Mouse (Mus musculus): ENCODE measurements around the gene Ppbp. TPM values are rescaled to one million over a fixed set of nuclear protein-coding genes. Genes with fewer than 3 reads are reported as not detected.

Gene Ppbp
- polyA plus RNA-seq, 1 experiment from 2014 or later, result 13.4 TPM

- H3K36me3 ChIP-seq, result no peaks in the 10 kb centered on the region
- H3K27me3 ChIP-seq (ENCODE audit: insufficient read depth, poor library complexity, severe bottlenecking), result peaks cover 8% of the 10 kb centered on the region; the same call in 1 of the 2 replicates
- DNase-seq (ENCODE audit: low spot score), result no peak
- 57% methylated on average over 8 of the region's 8 CpGs for WGBS
- H3K4me1 ChIP-seq, result no peaks in the 10 kb centered on the region
- H3K4me3 ChIP-seq, result no peak overlapping the region
- H3K9me3 ChIP-seq, result no peaks in the 10 kb centered on the region
- H3K27ac ChIP-seq, result no peak overlapping the region
Measured at GRCm38 (mm10) chr5:90765821-90766606, 2.3 kb upstream of the Ppbp start.

GRCm38 (mm10) chr5:90771369-90771768 is 3.1 kb downstream of the Ppbp start:
- DNase-seq (ENCODE audit: low spot score), result no peak
- 78% methylated on average over 3 of the region's 3 CpGs for WGBS
- H3K9me3 ChIP-seq, result no peaks in the 10 kb centered on the region
- H3K4me3 ChIP-seq, result no peak overlapping the region
- H3K27ac ChIP-seq, result no peak overlapping the region
- H3K36me3 ChIP-seq, result no peaks in the 10 kb centered on the region
- H3K4me1 ChIP-seq, result no peaks in the 10 kb centered on the region
- no peaks in the 10 kb centered on the region; the same call in 1 of the 2 replicates for H3K27me3 ChIP-seq (ENCODE audit: insufficient read depth, poor library complexity, severe bottlenecking)

GRCm38 (mm10) chr5:90771880-90772653 is 3.7 kb downstream of the Ppbp start, which contains the start of gene Pf4:
TSS of gene Pf4 (plus strand) at chr5:90772435.
- H3K27me3 ChIP-seq (ENCODE audit: insufficient read depth, poor library complexity, severe bottlenecking), result no peaks in the 10 kb centered on the region; the same call in 1 of the 2 replicates
- no peak for DNase-seq (ENCODE audit: low spot score)
- H3K9me3 ChIP-seq, result no peaks in the 10 kb centered on the region
- 59% methylated on average over 16 of the region's 16 CpGs for WGBS
- no peaks in the 10 kb centered on the region for H3K4me1 ChIP-seq
- no peak within 1 kb of the TSS for H3K4me3 ChIP-seq
- H3K27ac ChIP-seq, result no peak within 1 kb of the TSS
- H3K36me3 ChIP-seq, result no peaks in the 10 kb centered on the region

GRCm38 (mm10) chr5:90775562-90775961 is 7.2 kb downstream of the Ppbp start:
- 68% methylated on average over 5 of the region's 5 CpGs for WGBS
- no peaks in the 10 kb centered on the region for H3K9me3 ChIP-seq
- no peak overlapping the region for H3K4me3 ChIP-seq
- H3K36me3 ChIP-seq, result no peaks in the 10 kb centered on the region
- H3K27me3 ChIP-seq (ENCODE audit: insufficient read depth, poor library complexity, severe bottlenecking), result no peaks in the 10 kb centered on the region
- DNase-seq (ENCODE audit: low spot score), result no peak
- H3K27ac ChIP-seq, result no peak overlapping the region
- H3K4me1 ChIP-seq, result no peaks in the 10 kb centered on the region

GRCm38 (mm10) chr5:90777621-90778020 is 9.3 kb downstream of the Ppbp start:
- H3K36me3 ChIP-seq, result no peaks in the 10 kb centered on the region
- no peaks in the 10 kb centered on the region for H3K27me3 ChIP-seq (ENCODE audit: insufficient read depth, poor library complexity, severe bottlenecking)
- no peak overlapping the region for H3K4me3 ChIP-seq
- 86% methylated on average over 10 of the region's 10 CpGs for WGBS
- DNase-seq (ENCODE audit: low spot score), result no peak
- no peaks in the 10 kb centered on the region for H3K9me3 ChIP-seq
- H3K4me1 ChIP-seq, result no peaks in the 10 kb centered on the region
- H3K27ac ChIP-seq, result no peak overlapping the region

- no peaks in the 10 kb centered on the region for H3K27me3 ChIP-seq (ENCODE audit: insufficient read depth, poor library complexity, severe bottlenecking)
- no peaks in the 10 kb centered on the region for H3K9me3 ChIP-seq
- DNase-seq (ENCODE audit: low spot score), result no peak
- H3K4me1 ChIP-seq, result no peaks in the 10 kb centered on the region
- 77% methylated on average over 6 of the region's 6 CpGs for whole genome bisulfite sequencing
- H3K36me3 ChIP-seq, result no peaks in the 10 kb centered on the region
- no peak overlapping the region for H3K27ac ChIP-seq
- no peak overlapping the region for H3K4me3 ChIP-seq
Measured at GRCm38 (mm10) chr5:90778856-90779255, 10.5 kb downstream of the Ppbp start.

GRCm38 (mm10) chr5:90783697-90784096 is 15.4 kb downstream of the Ppbp start:
- Histone ChIP-seq H3K4me1 (peaks cover 6% of the 10 kb centered on the region; the same call in 1 of the 2 replicates), H3K4me3 (no peak overlapping the region), H3K36me3 (no peaks in the 10 kb centered on the region), H3K27ac (no peak overlapping the region), H3K9me3 (no peaks in the 10 kb centered on the region), H3K27me3 (ENCODE audit: insufficient read depth, poor library complexity, severe bottlenecking) (no peaks in the 10 kb centered on the region)
- no peak for DNase-seq (ENCODE audit: low spot score)
- 82% methylated on average over 3 of the region's 3 CpGs for WGBS

GRCm38 (mm10) chr5:90785659-90786588 is 17.6 kb downstream of the Ppbp start, which contains the start of gene Cxcl3:
TSS of gene Cxcl3 (plus strand) at chr5:90786103.
- Histone ChIP-seq H3K27me3 (ENCODE audit: insufficient read depth, poor library complexity, severe bottlenecking) (no peaks in the 10 kb centered on the region), H3K36me3 (no peaks in the 10 kb centered on the region), H3K4me3 (peak within 1 kb of the TSS; percentile 60), H3K27ac (no peak within 1 kb of the TSS), H3K4me1 (peaks cover 6% of the 10 kb centered on the region; the same call in 1 of the 2 replicates), H3K9me3 (no peaks in the 10 kb centered on the region)
- DNase-seq (ENCODE audit: low spot score), result no peak
- WGBS, result 17% methylated on average over 26 of the region's 26 CpGs

GRCm38 (mm10) chr5:90788114-90788513 is 19.8 kb downstream of the Ppbp start:
- Histone ChIP-seq H3K27me3 (ENCODE audit: insufficient read depth, poor library complexity, severe bottlenecking) (no peaks in the 10 kb centered on the region), H3K36me3 (no peaks in the 10 kb centered on the region), H3K9me3 (no peaks in the 10 kb centered on the region), H3K4me3 (no peak overlapping the region), H3K27ac (no peak overlapping the region), H3K4me1 (peaks cover 6% of the 10 kb centered on the region; the same call in 1 of the 2 replicates)
- 72% methylated on average over 4 of the region's 4 CpGs for WGBS
- DNase-seq (ENCODE audit: low spot score), result no peak

GRCm38 (mm10) chr5:90789306-90790073 is 21.2 kb downstream of the Ppbp start:
- Histone ChIP-seq H3K4me3 (no peak overlapping the region), H3K27me3 (ENCODE audit: insufficient read depth, poor library complexity, severe bottlenecking) (no peaks in the 10 kb centered on the region), H3K9me3 (no peaks in the 10 kb centered on the region), H3K36me3 (no peaks in the 10 kb centered on the region), H3K4me1 (peaks cover 6% of the 10 kb centered on the region; the same call in 1 of the 2 replicates), H3K27ac (no peak overlapping the region)
- no peak for DNase-seq (ENCODE audit: low spot score)
- WGBS, result 73% methylated on average over 11 of the region's 11 CpGs

- Histone ChIP-seq H3K9me3 (no peaks in the 10 kb centered on the region), H3K36me3 (no peaks in the 10 kb centered on the region), H3K27me3 (ENCODE audit: insufficient read depth, poor library complexity, severe bottlenecking) (no peaks in the 10 kb centered on the region), H3K27ac (no peak overlapping the region), H3K4me3 (no peak overlapping the region), H3K4me1 (peaks cover 6% of the 10 kb centered on the region; the same call in 1 of the 2 replicates)
- DNase-seq (ENCODE audit: low spot score), result no peak
- WGBS, result 81% methylated on average over 8 of the region's 8 CpGs
Measured at GRCm38 (mm10) chr5:90790074-90790502, 21.8 kb downstream of the Ppbp start.

GRCm38 (mm10) chr5:90794195-90794625 is 25.9 kb downstream of the Ppbp start, which contains the start of gene Cxcl15:
TSS of gene Cxcl15 (plus strand) at chr5:90794534.
- DNase-seq (ENCODE audit: low spot score), result no peak
- Histone ChIP-seq H3K27ac (no peak within 1 kb of the TSS), H3K36me3 (no peaks in the 10 kb centered on the region), H3K9me3 (no peaks in the 10 kb centered on the region), H3K27me3 (ENCODE audit: insufficient read depth, poor library complexity, severe bottlenecking) (no peaks in the 10 kb centered on the region), H3K4me3 (no peak within 1 kb of the TSS), H3K4me1 (no peaks in the 10 kb centered on the region)
- 75% methylated on average over 5 of the region's 5 CpGs for WGBS

Measured in heart, embryonic 10.5 days (tissue).